Mouse (Mus musculus): ENCODE results near the gene Tmc8. TPM values are rescaled to one million over a fixed set of nuclear protein-coding genes. Genes with fewer than 3 reads are reported as not detected.
"Not testable (repeated sequence)": the region's sequence is repeated elsewhere in the genome, so short reads cannot be mapped to it uniquely, and the experiment has no call there.

Gene Tmc8
- polyA plus RNA-seq, 1 experiment from 2014 or later = 0.78 TPM

DNA sequence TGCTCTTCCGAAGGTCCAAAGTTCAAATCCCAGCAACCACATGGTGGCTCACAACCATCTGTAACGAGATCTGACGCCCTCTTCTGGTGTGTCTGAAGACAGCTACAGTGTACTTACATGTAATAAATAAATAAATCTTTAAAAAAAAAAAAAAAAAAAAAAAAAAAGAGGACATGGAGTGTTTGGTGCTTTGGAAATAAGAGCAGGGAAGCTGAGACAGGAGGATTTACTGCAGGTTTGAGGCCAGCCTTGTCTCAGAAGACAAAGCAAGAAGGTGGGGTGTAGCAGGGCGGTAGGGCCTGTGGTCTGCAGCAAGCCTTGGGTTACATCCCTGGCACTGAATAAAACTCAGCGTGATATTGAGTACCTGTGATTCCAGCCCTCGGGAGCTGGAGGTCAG, 51.6 kb downstream of the Tmc8 start:
- not testable (repeated sequence) for H3K27me3 ChIP-seq (ENCODE audit: low read depth, poor library complexity, severe bottlenecking); H3K36me3 ChIP-seq; H3K9me3 ChIP-seq (replicated peaks); DNase-seq (ENCODE audit: low spot score); H3K4me3 ChIP-seq; H3K27ac ChIP-seq (replicated peaks)
- H3K4me1 ChIP-seq = peaks cover 25% of the 10 kb centered on the region
- WGBS = 77% methylated on average over 6 of the region's 6 CpGs

GRCm38 (mm10) chr11:117834086-117834485, 52.2 kb downstream of the Tmc8 start:
- Histone ChIP-seq H3K4me1 (peaks cover 20% of the 10 kb centered on the region), H3K36me3 (no peaks in the 10 kb centered on the region), H3K27me3 (ENCODE audit: low read depth, poor library complexity, severe bottlenecking) (no peaks in the 10 kb centered on the region), H3K9me3 (replicated peaks) (no peaks in the 10 kb centered on the region), H3K4me3 (no peak overlapping the region), H3K27ac (replicated peaks) (no peak overlapping the region)
- DNase-seq (ENCODE audit: low spot score) = no peak
- 97% methylated on average over 8 of the region's 8 CpGs for WGBS

DNA sequence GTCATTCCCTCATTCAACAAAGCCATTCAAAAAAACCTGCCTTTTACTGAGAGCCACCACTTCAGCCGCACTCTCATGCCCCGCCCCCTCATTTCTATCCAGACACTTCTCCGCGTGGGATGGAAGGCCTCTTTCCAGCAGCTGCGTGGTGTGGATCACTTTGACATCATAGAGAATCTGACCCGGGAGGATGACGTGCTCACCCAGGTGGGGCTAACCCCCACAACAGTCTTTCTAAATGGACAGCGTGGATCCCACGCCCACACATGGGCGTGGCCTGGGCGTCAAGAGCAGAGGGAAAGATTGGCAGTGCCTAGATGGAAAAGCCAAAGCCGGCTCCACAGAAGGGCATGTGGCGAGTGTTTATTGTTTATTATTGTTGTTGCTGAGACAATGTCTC, 54.4 kb downstream of the Tmc8 start:
- Histone ChIP-seq H3K27me3 (ENCODE audit: low read depth, poor library complexity, severe bottlenecking) (no peaks in the 10 kb centered on the region), H3K27ac (replicated peaks) (no peak overlapping the region), H3K4me1 (peaks cover 17% of the 10 kb centered on the region), H3K36me3 (no peaks in the 10 kb centered on the region), H3K4me3 (peak overlapping the region; percentile 26; the same call in 1 of the 2 replicates), H3K9me3 (replicated peaks) (no peaks in the 10 kb centered on the region)
- no peak for DNase-seq (ENCODE audit: low spot score)
- 29% methylated on average over 13 of the region's 13 CpGs for WGBS

DNA sequence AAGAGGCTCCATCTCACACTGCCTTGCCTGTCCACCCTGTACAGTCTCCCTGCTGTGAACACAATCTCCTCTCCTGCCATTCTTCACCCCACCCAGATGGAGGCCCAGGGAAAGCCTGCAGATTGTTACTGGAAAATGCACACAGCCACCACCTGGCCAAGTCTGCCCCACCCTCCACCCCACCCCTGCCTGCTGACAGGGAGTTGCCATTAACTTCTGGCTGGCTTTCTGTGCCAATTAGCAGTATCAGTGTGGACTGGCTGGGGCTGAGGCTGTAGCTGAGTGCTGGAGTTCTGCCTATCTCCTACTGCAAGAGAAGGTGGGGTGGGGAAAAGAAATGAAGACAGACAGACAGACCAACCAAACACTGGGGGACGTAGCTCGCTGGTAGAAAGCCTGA, 56.7 kb downstream of the Tmc8 start:
- Histone ChIP-seq H3K27ac (replicated peaks) (no peak overlapping the region), H3K27me3 (ENCODE audit: low read depth, poor library complexity, severe bottlenecking) (no peaks in the 10 kb centered on the region), H3K4me1 (peaks cover 4% of the 10 kb centered on the region; the same call in 1 of the 2 replicates), H3K36me3 (no peaks in the 10 kb centered on the region), H3K9me3 (replicated peaks) (no peaks in the 10 kb centered on the region), H3K4me3 (no peak overlapping the region)
- 78% methylated on average over 2 of the region's 2 CpGs for WGBS
- no peak for DNase-seq (ENCODE audit: low spot score)

DNA sequence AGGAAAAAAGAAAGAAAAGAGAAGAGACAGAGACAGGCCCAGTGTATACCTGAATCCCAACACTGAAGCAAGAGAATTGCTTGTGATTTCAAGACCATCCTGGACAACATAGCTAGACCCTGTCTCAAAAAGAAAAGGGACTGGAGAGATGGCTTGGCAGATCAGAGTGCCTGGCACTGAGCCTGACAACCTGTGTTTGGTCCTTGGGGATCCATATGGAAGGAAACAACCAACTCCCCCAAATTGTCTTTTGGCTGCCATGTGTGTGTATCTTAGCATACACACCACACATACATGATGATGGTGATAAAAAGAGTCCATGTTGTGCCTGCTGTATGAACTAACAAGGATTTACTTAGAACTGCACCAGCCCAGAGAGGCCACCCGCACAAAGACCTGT, 57.1 kb downstream of the Tmc8 start:
- Histone ChIP-seq H3K4me3 (no peak overlapping the region), H3K36me3 (no peaks in the 10 kb centered on the region), H3K4me1 (peaks cover 4% of the 10 kb centered on the region; the same call in 1 of the 2 replicates), H3K9me3 (replicated peaks) (no peaks in the 10 kb centered on the region), H3K27ac (replicated peaks) (no peak overlapping the region), H3K27me3 (ENCODE audit: low read depth, poor library complexity, severe bottlenecking) (no peaks in the 10 kb centered on the region)
- no peak for DNase-seq (ENCODE audit: low spot score)
- 86% methylated on average over 1 of the region's 1 CpGs for WGBS

DNA sequence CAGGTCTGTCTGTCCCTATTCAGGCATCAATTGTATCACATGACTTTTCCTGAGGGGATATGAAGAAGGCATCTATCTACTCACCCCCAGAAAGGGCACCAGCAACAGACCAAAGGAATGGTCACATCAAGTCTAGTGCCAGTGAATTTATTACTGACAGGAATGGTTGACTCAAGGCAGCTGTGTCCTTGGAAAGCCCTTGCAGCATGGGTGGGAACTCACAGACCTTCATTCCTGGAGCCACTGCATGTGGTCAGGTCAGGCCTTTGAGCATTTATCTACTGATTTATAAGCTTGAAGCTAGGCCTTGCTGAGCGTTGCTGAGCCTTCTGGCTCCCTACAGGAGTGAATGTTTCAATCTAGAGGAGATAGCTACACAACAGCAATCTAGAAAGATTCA, 59.0 kb downstream of the Tmc8 start:
- WGBS = 67% methylated on average over 1 of the region's 1 CpGs
- H3K4me3 ChIP-seq = no peak overlapping the region
- no peaks in the 10 kb centered on the region for H3K9me3 ChIP-seq (replicated peaks)
- H3K36me3 ChIP-seq = no peaks in the 10 kb centered on the region
- peaks cover 4% of the 10 kb centered on the region; the same call in 1 of the 2 replicates for H3K4me1 ChIP-seq
- H3K27ac ChIP-seq (replicated peaks) = no peak overlapping the region
- no peaks in the 10 kb centered on the region for H3K27me3 ChIP-seq (ENCODE audit: low read depth, poor library complexity, severe bottlenecking)
- no peak for DNase-seq (ENCODE audit: low spot score)

Other genes starting within 250 kb of the Tmc8 start
- gene Tnrc6c, start 127.8 kb upstream of the Tmc8 start, polyA plus RNA-seq (2016; fragmentation: Nextera tagmentation; extraction: Ambion mirVana) = 9.4 and 12.4 TPM in 2 replicates
- gene Tmc6, start 122 bp downstream of the Tmc8 start, polyA plus RNA-seq (2016; fragmentation: Nextera tagmentation; extraction: Ambion mirVana) = 10.1 and 10.5 TPM in 2 replicates
- gene 6030468B19Rik, start 15.6 kb downstream of the Tmc8 start, polyA plus RNA-seq (2016; fragmentation: Nextera tagmentation; extraction: Ambion mirVana) = 1.4 and 2.2 TPM in 2 replicates
- 0.14 and 0.58 TPM in 2 replicates for gene Gm20708, start 27.6 kb downstream of the Tmc8 start, polyA plus RNA-seq (2016; fragmentation: Nextera tagmentation; extraction: Ambion mirVana)
- 36.2 and 39.4 TPM in 2 replicates for gene Syngr2, start 27.6 kb downstream of the Tmc8 start, polyA plus RNA-seq (2016; fragmentation: Nextera tagmentation; extraction: Ambion mirVana)
- gene Afmid, start 43.8 kb downstream of the Tmc8 start, polyA plus RNA-seq (2016; fragmentation: Nextera tagmentation; extraction: Ambion mirVana) = 3.5 TPM in 2 replicates
- gene Tk1, start 44.0 kb downstream of the Tmc8 start, polyA plus RNA-seq (2016; fragmentation: Nextera tagmentation; extraction: Ambion mirVana) = 123 and 137 TPM in 2 replicates
- 373 and 413 TPM in 2 replicates for gene Birc5, start 67.2 kb downstream of the Tmc8 start, polyA plus RNA-seq (2016; fragmentation: Nextera tagmentation; extraction: Ambion mirVana)
- gene Tmem235, start 78.7 kb downstream of the Tmc8 start, polyA plus RNA-seq (2016; fragmentation: Nextera tagmentation; extraction: Ambion mirVana) = not detected in 2 replicates
- gene Tha1, start 91.4 kb downstream of the Tmc8 start, polyA plus RNA-seq (2016; fragmentation: Nextera tagmentation; extraction: Ambion mirVana) = 5.0 and 5.2 TPM in 2 replicates
- 14.1 and 14.3 TPM in 2 replicates for gene Socs3, start 188.0 kb downstream of the Tmc8 start, polyA plus RNA-seq (2016; fragmentation: Nextera tagmentation; extraction: Ambion mirVana)
- gene Pgs1, start 204.2 kb downstream of the Tmc8 start, polyA plus RNA-seq (2016; fragmentation: Nextera tagmentation; extraction: Ambion mirVana) = 45.0 and 46.3 TPM in 2 replicates

All from midbrain, embryonic 10.5 days (tissue).